ENCODE assay signal across 12 mouse cellular contexts in genomic region chrX:21567530-21567929, GRCm38 (mm10).
DNase-seq lines count a peak whose midpoint lies in the region; ATAC-seq and TF ChIP-seq lines count a peak whose summit lies in the region.
"Had no signal": no experiment of that assay in that cellular context is flagged by ENCODE, and none has a peak within 500 bp of the region (broad histone marks: within the 10 kb centered on the region; RNA-seq: fewer than 3 reads in every experiment).

No protein-coding gene starts in this region.

- no peak overlapping the region for H3K27ac ChIP-seq in embryonic facial prominence, embryonic 14.5 days (replicated peaks; ENCODE audit: low read depth, low read length)
- H3K27ac ChIP-seq in embryonic facial prominence, embryonic 10.5 days (replicated peaks): no peak overlapping the region
- H3K27ac ChIP-seq in liver, postnatal 0 days (ENCODE audit: low read depth): no peak overlapping the region
- no peak overlapping the region for H3K27ac ChIP-seq in hindbrain, embryonic 14.5 days
- no peak overlapping the region for H3K27ac ChIP-seq in forebrain, embryonic 11.5 days (ENCODE audit: low read depth, low read length)
- H3K27ac ChIP-seq: embryonic facial prominence, embryonic 13.5 days had no signal

- ATAC-seq in embryonic facial prominence, embryonic 14.5 days (ENCODE audit: low read depth): peak; percentile 12; the same call in 1 of the 2 replicates
- 0 out of 2 replicates have a peak, but pooled peaks have one; percentile 23 for ATAC-seq in liver, postnatal 0 days
- ATAC-seq in hindbrain, embryonic 14.5 days (ENCODE audit: low FRiP score): no peak
- no peak for ATAC-seq in forebrain, embryonic 11.5 days (replicated peaks; ENCODE audit: low FRiP score)

- no peaks in the 10 kb centered on the region for H3K4me1 ChIP-seq in embryonic facial prominence, embryonic 14.5 days (ENCODE audit: control insufficient read depth, insufficient read depth, low read length)
- H3K4me1 ChIP-seq in embryonic facial prominence, embryonic 10.5 days: no peaks in the 10 kb centered on the region
- no peaks in the 10 kb centered on the region for H3K4me1 ChIP-seq in liver, postnatal 0 days (ENCODE audit: insufficient read depth)
- H3K4me1 ChIP-seq in hindbrain, embryonic 14.5 days (replicated peaks; ENCODE audit: control insufficient read depth, insufficient read depth, low read length): no peaks in the 10 kb centered on the region
- H3K4me1 ChIP-seq in forebrain, embryonic 11.5 days (replicated peaks; ENCODE audit: control insufficient read depth, insufficient read depth, low read length): no peaks in the 10 kb centered on the region
- H3K4me1 ChIP-seq: embryonic facial prominence, embryonic 13.5 days had no signal

- no peak overlapping the region for H3K4me3 ChIP-seq in embryonic facial prominence, embryonic 14.5 days (ENCODE audit: low read depth, low read length)
- H3K4me3 ChIP-seq in embryonic facial prominence, embryonic 10.5 days: no peak overlapping the region
- no peak overlapping the region for H3K4me3 ChIP-seq in liver, postnatal 0 days (ENCODE audit: low read depth, low read length)
- no peak overlapping the region for H3K4me3 ChIP-seq in hindbrain, embryonic 14.5 days (replicated peaks; ENCODE audit: low read length)
- H3K4me3 ChIP-seq in forebrain, embryonic 11.5 days (ENCODE audit: low read depth, low read length): no peak overlapping the region
- H3K4me3 ChIP-seq: embryonic facial prominence, embryonic 13.5 days had no signal

- 40% methylated on average over 1 of the region's 1 CpGs for WGBS in embryonic facial prominence, embryonic 14.5 days
- WGBS in embryonic facial prominence, embryonic 10.5 days: 69% methylated on average over 1 of the region's 1 CpGs
- 55% methylated on average over 1 of the region's 1 CpGs for WGBS in liver, postnatal 0 days (ENCODE audit: insufficient replicate concordance)
- WGBS in hindbrain, embryonic 14.5 days: 67% methylated on average over 1 of the region's 1 CpGs
- 82% methylated on average over 1 of the region's 1 CpGs for WGBS in forebrain, embryonic 11.5 days

- peak; percentile 50 for DNase-seq in embryonic facial prominence, embryonic 14.5 days (ENCODE audit: low spot score)
- DNase-seq in embryonic facial prominence, embryonic 10.5 days (ENCODE audit: low spot score): no peak
- DNase-seq in liver, postnatal 0 days: no peak
- no peak for DNase-seq in liver
- peak; percentile 5 for DNase-seq in kidney, postnatal 14 days
- DNase-seq in thymus, postnatal 4 days: no peak
- no peak for DNase-seq in hindbrain, embryonic 14.5 days (ENCODE audit: low spot score)
- DNase-seq in forebrain, embryonic 11.5 days (ENCODE audit: low spot score): no peak
- DNase-seq: cerebellum, adult 9-10 months; gastrocnemius, postnatal 10 days had no signal

- no peaks in the 10 kb centered on the region for H3K9me3 ChIP-seq in embryonic facial prominence, embryonic 14.5 days (ENCODE audit: control insufficient read depth, low read length)
- H3K9me3 ChIP-seq in embryonic facial prominence, embryonic 10.5 days: no peaks in the 10 kb centered on the region
- H3K9me3 ChIP-seq in liver, postnatal 0 days (ENCODE audit: low read length): no peaks in the 10 kb centered on the region
- H3K9me3 ChIP-seq in hindbrain, embryonic 14.5 days (ENCODE audit: control insufficient read depth, low read length): no peaks in the 10 kb centered on the region
- H3K9me3 ChIP-seq in forebrain, embryonic 11.5 days (ENCODE audit: control insufficient read depth, low read length): no peaks in the 10 kb centered on the region
- H3K9me3 ChIP-seq: embryonic facial prominence, embryonic 13.5 days had no signal

- H3K4me2 ChIP-seq in embryonic facial prominence, embryonic 14.5 days (ENCODE audit: low read depth, low read length): no peak overlapping the region
- no peak overlapping the region for H3K4me2 ChIP-seq in liver, postnatal 0 days (ENCODE audit: low read depth, low read length)
- H3K4me2 ChIP-seq in hindbrain, embryonic 14.5 days (replicated peaks): no peak overlapping the region
- no peak overlapping the region for H3K4me2 ChIP-seq in forebrain, embryonic 11.5 days (ENCODE audit: low read depth, low read length, severe bottlenecking)
- H3K4me2 ChIP-seq: embryonic facial prominence, embryonic 13.5 days; liver, embryonic 11.5 days had no signal

- H3K36me3 ChIP-seq in embryonic facial prominence, embryonic 14.5 days (ENCODE audit: control insufficient read depth, insufficient read depth, low read length): no peaks in the 10 kb centered on the region
- H3K36me3 ChIP-seq in embryonic facial prominence, embryonic 10.5 days (replicated peaks): no peaks in the 10 kb centered on the region
- no peaks in the 10 kb centered on the region for H3K36me3 ChIP-seq in liver, postnatal 0 days (replicated peaks; ENCODE audit: insufficient read depth, low read length)
- H3K36me3 ChIP-seq in hindbrain, embryonic 14.5 days (replicated peaks; ENCODE audit: control insufficient read depth, insufficient read depth): no peaks in the 10 kb centered on the region
- H3K36me3 ChIP-seq in forebrain, embryonic 11.5 days (ENCODE audit: control insufficient read depth, insufficient read depth, low read length): no peaks in the 10 kb centered on the region
- H3K36me3 ChIP-seq: embryonic facial prominence, embryonic 13.5 days had no signal

- H3K27me3 ChIP-seq in embryonic facial prominence, embryonic 14.5 days (replicated peaks; ENCODE audit: control insufficient read depth, insufficient read depth, low read length): no peaks in the 10 kb centered on the region
- no peaks in the 10 kb centered on the region for H3K27me3 ChIP-seq in embryonic facial prominence, embryonic 10.5 days (replicated peaks; ENCODE audit: low read depth, poor library complexity, severe bottlenecking)
- H3K27me3 ChIP-seq in liver, postnatal 0 days (ENCODE audit: insufficient read depth, low read length): no peaks in the 10 kb centered on the region
- H3K27me3 ChIP-seq in hindbrain, embryonic 14.5 days (ENCODE audit: control insufficient read depth, insufficient read depth, low read length): no peaks in the 10 kb centered on the region
- H3K27me3 ChIP-seq in forebrain, embryonic 11.5 days (ENCODE audit: control insufficient read depth, insufficient read depth, low read length): no peaks in the 10 kb centered on the region
- H3K27me3 ChIP-seq: embryonic facial prominence, embryonic 13.5 days had no signal

- TF ChIP-seq CTCF in liver, postnatal 0 days (IDR thresholded peaks at IDR 0.05; ENCODE audit: low read depth): no peak

- H3K9ac ChIP-seq in embryonic facial prominence, embryonic 14.5 days (ENCODE audit: low read depth, low read length): no peak overlapping the region
- no peak overlapping the region for H3K9ac ChIP-seq in liver, postnatal 0 days (replicated peaks)
- no peak overlapping the region for H3K9ac ChIP-seq in hindbrain, embryonic 14.5 days
- H3K9ac ChIP-seq in forebrain, embryonic 11.5 days (ENCODE audit: low read length): no peak overlapping the region
- H3K9ac ChIP-seq: embryonic facial prominence, embryonic 13.5 days had no signal

- no peak for TF ChIP-seq EP300 in liver, postnatal 0 days (IDR thresholded peaks at IDR 0.05; ENCODE audit: low read depth)

Comparison
In these comparisons a context has a peak if more than half of its experiments do, and no peak if none do; other contexts are left out.
1. DNase-seq: peak in embryonic facial prominence, embryonic 14.5 days (single experiment) and kidney, postnatal 14 days (single experiment); none in embryonic facial prominence, embryonic 10.5 days (single experiment), liver, postnatal 0 days (single experiment), liver (single experiment), thymus, postnatal 4 days (single experiment), hindbrain, embryonic 14.5 days (single experiment) and forebrain, embryonic 11.5 days (single experiment).
2. ATAC-seq: peak in embryonic facial prominence, embryonic 14.5 days (single experiment) and liver, postnatal 0 days (single experiment); none in hindbrain, embryonic 14.5 days (single experiment) and forebrain, embryonic 11.5 days (single experiment).